Mouse (Mus musculus) A20 (cell line): ENCODE data around the gene Sphk1.
A peak's percentile ranks its signal among the peaks of the same experiment; 100 is the strongest.

Experiments used
- DNase-seq: peaks from one replicate; pipeline ENCODE4 v3.0.0-alpha.2; 2011; ENCODE audit warnings: low read depth, low spot score

Sphk1 gene

GRCm38 (mm10) chr11:116506151-116506875 lies 24.4 kb upstream of the Sphk1 start:
- no peak for DNase-seq

GRCm38 (mm10) chr11:116508689-116509088 lies 22.0 kb upstream of the Sphk1 start:
- no peak for DNase-seq

GRCm38 (mm10) chr11:116511301-116511868 lies 19.3 kb upstream of the Sphk1 start:
- peak; percentile 24 for DNase-seq

- no peak for DNase-seq
Observed at GRCm38 (mm10) chr11:116512154-116512553, 18.6 kb upstream of the Sphk1 start.

GRCm38 (mm10) chr11:116512987-116513386 lies 17.7 kb upstream of the Sphk1 start:
- DNase-seq: no peak

- no peak for DNase-seq
Observed at GRCm38 (mm10) chr11:116513531-116514038, 17.1 kb upstream of the Sphk1 start.

GRCm38 (mm10) chr11:116515330-116516020 lies 15.2 kb upstream of the Sphk1 start:
- no peak for DNase-seq

- DNase-seq: no peak
Observed at GRCm38 (mm10) chr11:116518482-116518881, 12.2 kb upstream of the Sphk1 start.

GRCm38 (mm10) chr11:116521143-116521542 lies 9.6 kb upstream of the Sphk1 start:
- peak; percentile 51 for DNase-seq

- DNase-seq: no peak
Observed at GRCm38 (mm10) chr11:116522046-116522445, 8.7 kb upstream of the Sphk1 start.

GRCm38 (mm10) chr11:116522886-116523698 lies 7.6 kb upstream of the Sphk1 start:
- DNase-seq: no peak

- no peak for DNase-seq
Observed at GRCm38 (mm10) chr11:116523699-116524189, 7.0 kb upstream of the Sphk1 start.

GRCm38 (mm10) chr11:116528636-116529320 lies 1.9 kb upstream of the Sphk1 start:
- DNase-seq: no peak

- no peak for DNase-seq
Observed at GRCm38 (mm10) chr11:116531371-116532191, 856 bp downstream of the Sphk1 start.

- no peak for DNase-seq
Observed at GRCm38 (mm10) chr11:116532262-116532809, 1.6 kb downstream of the Sphk1 start.

GRCm38 (mm10) chr11:116532810-116533338 lies 2.1 kb downstream of the Sphk1 start:
- no peak for DNase-seq

GRCm38 (mm10) chr11:116533341-116534153 lies 2.8 kb downstream of the Sphk1 start:
- no peak for DNase-seq

GRCm38 (mm10) chr11:116534154-116534865 lies 3.6 kb downstream of the Sphk1 start:
- peak; percentile 48 for DNase-seq
